Mouse (Mus musculus): Measurements from ENCODE around the gene Ccr8.

Gene Ccr8

DNA sequence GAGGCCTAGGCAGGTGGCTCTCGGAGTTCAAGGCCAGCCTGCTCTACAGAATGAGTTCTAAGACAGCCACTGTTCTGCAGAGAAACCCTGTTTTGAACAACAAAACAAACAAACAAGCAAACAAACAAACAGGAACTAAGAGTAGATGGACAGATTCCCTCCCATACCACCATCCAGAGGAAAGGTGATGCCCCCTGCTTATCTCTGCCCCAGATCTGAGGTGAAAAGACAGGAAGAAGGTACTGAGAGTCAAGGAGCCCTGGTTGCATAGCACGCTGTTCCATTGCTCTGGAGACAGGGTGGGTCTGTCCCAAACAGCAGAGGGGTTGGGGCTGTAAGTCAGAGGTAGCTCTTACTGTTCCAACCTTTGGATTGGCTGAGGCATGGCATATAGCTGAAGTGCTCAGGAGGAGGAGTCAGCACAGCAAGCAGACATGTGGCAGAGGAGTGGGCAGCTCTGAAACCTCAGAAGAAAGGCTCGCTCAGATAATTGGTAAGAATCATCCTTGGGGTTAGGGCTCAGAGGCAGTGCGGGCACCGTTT, at the start of gene Ccr8:
TSS of gene Ccr8 (plus strand) at position 419 of the 543 bp plus-strand sequence.
- in situ Hi-C loops (cut with MboI; ENCODE audit: low sequenced_read_pairs): no loop called here

- in situ Hi-C loops (cut with MboI; ENCODE audit: low sequenced_read_pairs): no loop called here
Observed at GRCm38 (mm10) chr9:120043115-120043514, 48.8 kb upstream of the Ccr8 start.

DNA sequence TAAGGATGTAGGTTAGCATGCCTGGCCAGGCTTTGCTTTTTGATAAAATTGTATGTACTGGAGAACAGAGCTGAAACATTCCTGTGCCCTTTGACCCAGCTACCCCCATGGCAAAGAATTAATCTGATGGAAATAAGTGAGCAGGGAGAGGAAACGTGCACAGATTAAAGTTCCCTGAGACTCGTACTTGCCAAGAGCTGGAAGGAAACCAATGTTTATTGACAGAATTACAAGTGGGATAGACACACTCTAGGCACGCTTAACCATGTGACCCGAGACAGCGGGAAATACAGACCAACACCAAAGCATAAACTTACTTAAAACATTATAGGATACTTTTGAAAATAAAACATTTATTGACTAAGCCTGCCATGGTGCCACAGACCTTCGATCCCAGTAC, 43.4 kb upstream of the Ccr8 start:
- in situ Hi-C loops (cut with MboI; ENCODE audit: low sequenced_read_pairs): no loop called here

DNA sequence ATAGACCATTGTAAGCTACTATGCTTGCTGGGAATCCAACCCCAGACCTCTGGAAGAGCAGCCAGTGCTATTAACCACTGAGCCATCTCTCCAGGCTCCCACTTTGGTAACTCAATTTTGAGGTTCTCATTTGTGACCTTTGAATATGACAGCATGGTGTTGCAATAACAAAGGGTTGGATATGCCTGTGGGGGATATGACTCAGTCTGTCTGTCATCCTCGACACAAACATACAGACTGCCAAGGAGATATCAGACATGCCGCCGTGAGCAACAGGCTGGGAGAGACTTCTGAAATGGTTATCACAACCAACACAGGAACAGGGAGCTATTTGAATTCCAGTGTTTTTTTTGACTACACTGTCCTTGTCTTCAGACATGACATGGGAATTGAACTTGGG, 42.5 kb upstream of the Ccr8 start:
- in situ Hi-C loops (cut with MboI; ENCODE audit: low sequenced_read_pairs): no loop called here

DNA sequence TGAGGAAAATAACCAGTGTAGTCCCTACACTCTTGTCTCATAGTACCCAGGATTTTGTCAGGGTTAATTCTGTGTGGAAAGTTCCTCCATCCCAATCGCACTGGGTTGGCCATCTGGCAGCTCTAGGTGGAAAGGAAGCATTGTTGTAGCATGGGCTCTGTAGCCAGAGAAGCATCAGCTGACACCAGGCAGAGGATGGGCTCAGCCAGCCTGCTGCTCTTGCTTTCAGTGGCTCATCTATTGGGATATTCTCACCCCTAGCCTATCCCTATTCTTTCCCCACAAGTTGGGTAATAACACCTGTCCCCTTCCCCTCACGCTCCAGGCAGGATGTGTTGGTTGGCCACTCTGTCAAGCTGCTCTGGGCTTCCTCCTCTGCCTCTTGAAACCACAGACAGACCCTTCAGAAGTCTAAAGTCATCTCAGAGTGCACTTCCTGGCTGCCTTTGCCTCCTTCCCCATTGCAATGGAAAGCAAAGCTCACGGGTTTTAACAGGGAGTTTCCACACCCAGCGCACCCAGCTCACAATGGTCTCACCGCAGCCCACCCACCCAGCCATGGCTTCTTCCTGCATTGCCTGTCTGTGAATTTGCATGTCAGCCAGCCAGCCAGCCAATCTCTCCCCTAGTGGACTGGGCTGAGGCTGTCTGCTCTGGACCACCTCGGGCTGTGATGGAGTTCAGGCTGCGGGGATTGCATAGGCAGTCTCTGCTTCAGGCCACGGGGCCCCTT, 37.2 kb upstream of the Ccr8 start:
- in situ Hi-C loops (cut with MboI; ENCODE audit: low sequenced_read_pairs): no loop called here

DNA sequence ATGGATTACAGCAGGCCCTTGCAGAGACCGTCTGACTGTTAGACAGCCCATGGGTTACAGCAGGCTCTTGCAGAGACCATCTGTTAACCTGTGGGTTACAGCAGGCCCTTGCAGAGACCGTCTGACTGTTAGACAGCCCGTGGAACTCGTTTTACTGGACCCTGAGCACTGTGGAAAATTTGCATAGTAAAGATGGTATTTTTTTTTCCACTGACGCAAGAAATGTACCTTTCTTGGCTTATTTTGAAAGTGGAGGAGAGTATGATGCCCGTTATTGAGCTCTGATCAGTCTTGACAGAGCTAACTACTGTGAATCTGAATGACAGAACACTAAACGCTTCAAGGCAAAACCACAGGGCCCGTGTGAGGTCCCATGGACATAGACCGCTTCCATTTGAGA, 35.7 kb upstream of the Ccr8 start:
- in situ Hi-C loops (cut with MboI; ENCODE audit: low sequenced_read_pairs): no loop called here

DNA sequence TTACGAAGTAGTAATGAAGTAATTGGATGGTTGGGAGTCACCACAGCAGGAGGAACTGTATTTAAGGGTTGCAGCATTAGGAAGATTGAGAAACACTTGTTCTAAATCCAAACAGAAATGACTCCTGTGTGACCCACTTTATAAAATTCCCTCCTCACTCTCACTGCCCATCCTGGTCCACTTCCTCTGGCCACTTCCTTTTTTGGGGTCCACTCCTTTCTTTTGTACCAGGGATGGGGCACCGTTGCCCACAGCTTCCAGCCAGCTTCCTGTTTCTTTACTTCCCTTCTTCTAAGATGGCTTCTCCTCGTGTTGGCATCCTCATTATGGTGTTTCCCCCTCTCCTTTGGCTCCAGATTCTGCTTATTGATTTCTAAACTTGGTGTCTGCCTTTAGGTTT, 33.2 kb upstream of the Ccr8 start:
- in situ Hi-C loops (cut with MboI; ENCODE audit: low sequenced_read_pairs): no loop called here

- in situ Hi-C loops (cut with MboI; ENCODE audit: low sequenced_read_pairs): no loop called here
Observed at GRCm38 (mm10) chr9:120064317-120064716, 27.6 kb upstream of the Ccr8 start.

DNA sequence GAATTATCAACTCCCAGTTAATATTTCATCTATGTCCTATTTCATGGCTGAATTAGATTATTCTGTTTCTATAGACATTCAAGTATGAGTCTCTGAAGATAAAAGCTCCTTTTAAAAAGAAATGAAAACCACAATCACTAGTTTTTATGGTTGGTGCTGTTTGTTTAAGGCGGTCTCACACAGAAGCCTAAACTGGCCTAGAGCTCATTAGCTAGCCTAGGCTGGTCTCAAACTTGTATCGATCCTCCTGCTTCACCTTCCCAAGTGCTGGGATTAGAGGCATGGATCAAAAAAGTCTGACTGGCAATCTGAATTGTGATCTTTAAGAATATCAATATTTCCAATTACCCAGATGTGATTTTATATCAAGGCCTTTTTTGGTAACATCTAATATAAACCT, 24.3 kb upstream of the Ccr8 start:
- in situ Hi-C loops (cut with MboI; ENCODE audit: low sequenced_read_pairs): no loop called here

DNA sequence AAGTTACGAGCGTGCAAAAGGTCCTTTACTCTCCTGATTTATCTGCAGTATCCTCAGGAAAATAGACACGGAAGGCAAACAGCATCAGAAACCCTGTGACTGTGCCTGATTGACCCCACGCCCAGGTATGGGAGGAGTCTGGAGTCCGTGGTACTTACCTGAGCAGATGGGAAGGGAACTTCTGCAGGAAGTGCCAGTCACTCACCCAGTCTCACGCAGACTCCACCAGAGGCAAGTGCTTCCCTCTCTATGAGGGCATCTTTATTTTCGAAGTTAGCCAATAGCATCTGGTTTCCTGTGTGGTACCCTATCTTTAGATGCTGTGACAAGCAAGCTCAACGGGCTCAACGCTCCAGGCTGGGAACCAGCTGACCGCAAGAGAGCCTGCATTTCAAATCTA, 23.9 kb upstream of the Ccr8 start:
- in situ Hi-C loops (cut with MboI; ENCODE audit: low sequenced_read_pairs): no loop called here

- in situ Hi-C loops (cut with MboI; ENCODE audit: low sequenced_read_pairs): loop anchor here (5.0 kb wide), 1 partner anchor 42 kb away; no protein-coding TSS in a partner anchor
Observed at GRCm38 (mm10) chr9:120069779-120070178, 22.1 kb upstream of the Ccr8 start, which contains the start of gene Cx3cr1. Gene Cx3cr1, minus strand, starts transcription at chr9:120069879.

GRCm38 (mm10) chr9:120071251-120071650, 20.7 kb upstream of the Ccr8 start:
- in situ Hi-C loops (cut with MboI; ENCODE audit: low sequenced_read_pairs): loop anchor here (5.0 kb wide), 1 partner anchor 44 kb away; no protein-coding TSS in a partner anchor

- in situ Hi-C loops (cut with MboI; ENCODE audit: low sequenced_read_pairs): loop anchor here (5.0 kb wide), 1 partner anchor 46 kb away; no protein-coding TSS in a partner anchor
Observed at GRCm38 (mm10) chr9:120073169-120073568, 18.7 kb upstream of the Ccr8 start.

- in situ Hi-C loops (cut with MboI; ENCODE audit: low sequenced_read_pairs): loop anchor here (5.0 kb wide), 1 partner anchor 47 kb away; no protein-coding TSS in a partner anchor
Observed at GRCm38 (mm10) chr9:120074516-120074915, 17.4 kb upstream of the Ccr8 start.

DNA sequence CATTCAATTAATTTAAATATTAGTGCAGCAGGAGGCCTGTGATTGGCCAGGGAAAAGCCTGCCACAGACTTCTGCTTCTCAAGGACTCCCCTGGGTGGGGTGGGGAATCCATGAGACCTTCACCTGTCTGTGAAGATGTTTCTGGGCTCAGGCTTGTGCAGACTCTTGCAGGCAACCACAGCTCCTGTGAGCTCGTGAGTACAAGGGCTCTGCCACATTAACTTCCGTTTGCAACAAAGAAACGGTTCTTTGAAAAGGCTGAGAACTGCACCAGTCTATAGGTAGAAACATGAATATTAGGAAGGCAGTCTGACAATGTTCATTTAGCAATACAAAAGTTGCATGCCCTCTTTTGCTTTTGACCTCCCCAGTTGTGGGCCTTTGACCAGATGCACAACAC, 13.7 kb upstream of the Ccr8 start:
- in situ Hi-C loops (cut with MboI; ENCODE audit: low sequenced_read_pairs): no loop called here

DNA sequence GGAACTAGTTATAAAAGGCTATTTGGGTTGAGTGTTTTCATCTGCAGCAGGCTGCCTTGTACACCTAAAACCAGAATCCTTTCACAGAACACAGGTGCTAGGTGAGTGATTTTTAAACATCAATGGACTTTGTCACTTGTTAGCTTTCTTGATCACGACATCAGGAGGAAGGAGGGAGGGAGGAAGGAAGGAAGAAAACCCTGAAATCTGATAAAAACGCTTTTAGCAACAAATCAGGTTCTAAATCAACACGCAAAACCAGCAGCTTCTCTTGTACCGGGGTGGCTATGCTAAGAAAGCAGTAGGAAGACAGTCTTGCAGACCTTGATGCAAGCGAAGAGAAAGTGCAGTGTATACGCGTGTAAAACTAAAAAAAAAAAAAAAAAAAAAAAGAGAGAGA, 12.0 kb upstream of the Ccr8 start:
- in situ Hi-C loops (cut with MboI; ENCODE audit: low sequenced_read_pairs): no loop called here

DNA sequence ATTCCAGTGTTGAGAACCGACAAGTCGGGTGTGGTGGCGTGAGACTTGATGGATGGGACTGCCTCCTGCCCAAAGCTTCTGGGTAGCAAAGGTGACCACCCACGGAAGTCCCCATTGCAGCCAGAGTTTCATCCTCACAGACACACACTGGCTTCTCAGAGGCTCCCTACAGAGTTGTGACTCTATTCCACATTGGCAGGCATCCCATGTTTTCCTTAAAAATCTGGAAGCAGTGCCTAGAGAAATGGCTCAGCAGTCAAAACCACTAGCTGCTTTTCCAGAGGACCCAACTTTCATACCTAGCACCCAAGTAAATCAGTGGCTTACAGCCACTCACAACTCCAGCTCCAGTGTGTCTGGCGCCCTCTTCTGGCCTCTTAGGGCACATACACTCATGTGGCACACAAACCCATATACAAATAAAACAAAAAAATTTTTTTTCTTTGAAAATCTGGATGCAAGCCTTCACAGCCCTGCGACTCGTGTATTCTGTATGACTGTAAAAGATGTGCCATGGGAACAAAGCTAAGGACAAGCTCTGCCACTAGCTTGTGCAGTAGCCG, 11.3 kb upstream of the Ccr8 start:
- in situ Hi-C loops (cut with MboI; ENCODE audit: low sequenced_read_pairs): no loop called here

DNA sequence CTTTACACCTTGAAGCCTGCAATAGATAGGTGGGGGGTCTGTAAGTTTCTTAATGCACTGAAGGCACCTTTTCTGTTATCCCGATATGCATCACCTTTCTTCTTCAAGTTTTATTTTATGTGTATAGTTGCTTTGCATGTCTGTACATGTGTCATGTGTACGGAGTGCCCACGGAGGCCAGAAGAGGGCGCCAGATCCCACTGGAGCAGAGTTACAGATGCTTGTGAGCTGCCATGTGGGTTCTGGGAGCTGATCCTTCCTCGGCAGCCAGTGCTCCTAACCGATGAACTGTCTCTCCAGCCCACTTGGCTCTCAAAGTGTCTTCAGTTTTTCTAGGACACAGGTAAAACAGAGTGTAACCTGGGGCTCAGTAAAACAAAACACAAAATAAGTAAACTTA, 10.7 kb upstream of the Ccr8 start:
- in situ Hi-C loops (cut with MboI; ENCODE audit: low sequenced_read_pairs): no loop called here

- in situ Hi-C loops (cut with MboI; ENCODE audit: low sequenced_read_pairs): no loop called here
Observed at GRCm38 (mm10) chr9:120081967-120082366, 9.9 kb upstream of the Ccr8 start.

DNA sequence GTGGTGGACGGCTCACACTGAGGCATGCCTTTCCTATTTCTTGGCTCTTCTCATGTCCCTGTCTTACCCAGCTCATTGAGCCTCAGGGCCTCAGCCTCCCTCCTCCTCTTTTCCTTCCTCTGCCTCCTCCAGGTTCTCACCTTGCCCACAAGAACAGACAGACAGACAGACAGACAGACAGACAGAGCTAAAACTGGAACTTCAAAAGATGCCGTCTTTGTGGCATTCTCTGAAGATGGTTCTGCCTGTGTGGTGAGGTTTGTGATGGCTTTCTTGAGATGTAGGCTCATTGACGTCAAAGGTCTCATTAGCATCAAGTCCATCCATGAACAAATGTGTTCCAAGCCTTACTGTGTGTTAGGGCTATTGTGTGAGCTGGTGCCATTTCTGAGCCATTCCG, 9.2 kb upstream of the Ccr8 start:
- in situ Hi-C loops (cut with MboI; ENCODE audit: low sequenced_read_pairs): no loop called here

- in situ Hi-C loops (cut with MboI; ENCODE audit: low sequenced_read_pairs): no loop called here
Observed at GRCm38 (mm10) chr9:120083158-120083894, 8.6 kb upstream of the Ccr8 start.

GRCm38 (mm10) chr9:120084406-120084805, 7.5 kb upstream of the Ccr8 start:
- in situ Hi-C loops (cut with MboI; ENCODE audit: low sequenced_read_pairs): no loop called here

All from CH12F3 (cell line).